Mouse (Mus musculus) liver, embryonic 11.5 days (tissue): ENCODE data around the gene Exoc3l4. TPM values are rescaled to one million over a fixed set of nuclear protein-coding genes. Genes with fewer than 3 reads are reported as not detected.
A peak's percentile ranks its signal among the peaks of the same experiment; 100 is the strongest.

Source experiments
- ATAC-seq: fragments of 200-750 bp; cut with Nextera tagmentation; replicated peaks from 2 replicates; pipeline ENCODE4 v1.8.0; 2017; ENCODE audit warnings: moderate number of reproducible peaks, mild to moderate bottlenecking, moderate TSS enrichment, moderate library complexity; ENCODE audit not compliant: low FRiP score
- DNase-seq: peaks from one replicate; pipeline ENCODE4 v3.0.0-alpha.2; 2017; ENCODE audit warnings: low spot score
- H3K27ac ChIP-seq: fragments of 300-500 bp; sonication (generic); 2 replicates; pipeline ENCODE4 v1.5.1; 2014; ENCODE audit warnings: mild to moderate bottlenecking, low read depth, low read length, control low read depth
- H3K27me3 ChIP-seq: fragments of 300-500 bp; sonication (generic); replicated peaks from 2 replicates; pipeline ENCODE4 v1.6.1; 2014; ENCODE audit warnings: low read length, mixed read lengths; ENCODE audit not compliant: control insufficient read depth, insufficient read depth
- H3K36me3 ChIP-seq: fragments of 300-500 bp; sonication (generic); 2 replicates; pipeline ENCODE4 v1.6.1; 2014; ENCODE audit warnings: mild to moderate bottlenecking, low read length, moderate library complexity, mixed read lengths; ENCODE audit not compliant: control insufficient read depth, insufficient read depth
- H3K4me1 ChIP-seq: fragments of 300-500 bp; sonication (generic); replicated peaks from 2 replicates; pipeline ENCODE4 v1.6.1; 2014; ENCODE audit warnings: low read length, mixed read lengths; ENCODE audit not compliant: control insufficient read depth, insufficient read depth
- H3K4me2 ChIP-seq: fragments of 300-500 bp; sonication (generic); 2 replicates; pipeline ENCODE4 v1.6.1; 2014; ENCODE audit warnings: mild to moderate bottlenecking, control low read depth, moderate library complexity
- H3K4me3 ChIP-seq: fragments of 300-500 bp; sonication (generic); 2 replicates; pipeline ENCODE4 v1.5.1; 2014; ENCODE audit warnings: low read depth, low read length, control low read depth
- H3K9ac ChIP-seq: fragments of 300-500 bp; sonication (generic); 2 replicates; pipeline ENCODE4 v1.6.1; 2014; ENCODE audit warnings: low read depth, low read length, control low read depth
- H3K9me3 ChIP-seq: fragments of 300-500 bp; sonication (generic); 2 replicates; pipeline ENCODE4 v1.6.1; 2016; ENCODE audit warnings: low read length, inconsistent platforms, mixed read lengths; ENCODE audit not compliant: control insufficient read depth
- WGBS: fragments of 180-500 bp; shearing (Covaris S2); extraction: QIAGEN DNeasy Blood & Tissue Kit; methylation state at CpG from one replicate; pipeline ENCODE4 v1.1.7; 2014; 5-methylcytosine and 5-hydroxymethylcytosine counted together
- polyA plus RNA-seq: library from polyadenylated mRNA; unstranded; fragments of >200 nt; fragmentation: Nextera tagmentation; extraction: Ambion mirVana; gene quantifications from 2 replicates; pipeline ENCODE4 v1.2.1, GENCODE M21; 2014

Gene Exoc3l4
- polyA plus RNA-seq, 1 experiment from 2014 or later, result 18.6 TPM

GRCm38 (mm10) chr12:111448931-111449705, 32.3 kb downstream of the Exoc3l4 start:
- ATAC-seq (no peak), DNase-seq (peak; percentile 33)
- H3K27ac ChIP-seq, result no peak overlapping the region
- no peak overlapping the region for H3K4me3 ChIP-seq
- WGBS, result 46% methylated on average over 13 of the region's 14 CpGs
- H3K36me3 ChIP-seq, result peaks cover 62% of the 10 kb centered on the region
- peaks cover 46% of the 10 kb centered on the region for H3K27me3 ChIP-seq
- H3K9me3 ChIP-seq, result no peaks in the 10 kb centered on the region
- H3K9ac ChIP-seq, result no peak overlapping the region
- H3K4me1 ChIP-seq, result peaks cover 45% of the 10 kb centered on the region
- H3K4me2 ChIP-seq, result no peak overlapping the region; the same call in 1 of the 2 replicates

- DNase-seq (no peak), ATAC-seq (no peak)
- no peak overlapping the region for H3K27ac ChIP-seq
- no peak overlapping the region for H3K4me2 ChIP-seq
- 64% methylated on average over 6 of the region's 6 CpGs for WGBS
- peaks cover 34% of the 10 kb centered on the region for H3K27me3 ChIP-seq
- H3K4me1 ChIP-seq, result peaks cover 35% of the 10 kb centered on the region
- no peak overlapping the region for H3K4me3 ChIP-seq
- no peaks in the 10 kb centered on the region for H3K9me3 ChIP-seq
- no peak overlapping the region for H3K9ac ChIP-seq
- H3K36me3 ChIP-seq, result peaks cover 61% of the 10 kb centered on the region
Measured at GRCm38 (mm10) chr12:111450359-111450758, 33.5 kb downstream of the Exoc3l4 start.

DNA sequence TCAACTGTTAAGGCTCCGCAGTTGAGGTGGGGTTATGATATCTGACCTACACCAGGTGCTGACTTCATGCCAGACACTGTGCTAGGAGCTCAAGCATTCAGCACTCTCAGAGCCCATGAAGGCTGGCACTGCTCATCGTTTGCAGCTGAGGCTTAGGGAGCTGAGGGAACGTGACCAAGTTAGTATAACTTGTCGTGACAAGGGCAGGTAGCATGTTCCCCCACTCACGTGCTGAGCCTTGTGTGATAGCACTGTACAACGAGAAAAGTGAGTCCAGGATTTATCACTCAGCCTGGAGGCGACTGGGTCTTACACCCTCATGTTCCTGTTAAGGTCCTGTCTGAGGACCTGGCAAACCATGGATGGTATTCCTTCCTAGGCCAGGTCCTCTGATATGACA, 34.7 kb downstream of the Exoc3l4 start:
- no peak for ATAC-seq
- Histone ChIP-seq H3K27ac (no peak overlapping the region), H3K9ac (no peak overlapping the region), H3K4me3 (no peak overlapping the region), H3K9me3 (no peaks in the 10 kb centered on the region), H3K27me3 (peaks cover 22% of the 10 kb centered on the region), H3K4me1 (peaks cover 31% of the 10 kb centered on the region), H3K36me3 (peaks cover 49% of the 10 kb centered on the region), H3K4me2 (no peak overlapping the region)
- DNase-seq, result no peak
- WGBS, result 87% methylated on average over 7 of the region's 7 CpGs

DNA sequence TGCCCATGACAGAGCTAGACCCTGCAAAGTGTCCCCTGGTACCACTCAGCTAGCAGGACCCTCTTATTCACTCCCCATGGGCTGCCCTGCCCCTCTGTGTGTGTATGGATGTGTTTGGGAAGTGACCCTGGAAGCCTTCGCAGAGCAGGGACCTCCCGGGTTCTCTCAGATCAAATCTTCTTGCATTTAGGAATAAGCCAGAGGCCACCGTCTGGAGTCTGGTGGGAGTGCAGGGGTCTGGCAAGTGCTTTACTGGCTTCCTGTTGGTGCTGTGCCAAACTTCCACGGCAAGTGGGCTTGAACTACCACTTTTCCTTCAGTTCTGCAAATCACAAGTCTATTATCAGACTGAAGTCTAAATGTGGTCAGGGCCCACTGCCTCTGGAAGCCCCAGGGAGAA, 37.2 kb downstream of the Exoc3l4 start:
- H3K27ac ChIP-seq, result peak overlapping the region; percentile 29; the same call in 1 of the 2 replicates
- H3K9me3 ChIP-seq, result no peaks in the 10 kb centered on the region
- DNase-seq (peak; percentile 35), ATAC-seq (no peak)
- 51% methylated on average over 4 of the region's 4 CpGs for WGBS
- H3K4me1 ChIP-seq, result peaks cover 18% of the 10 kb centered on the region
- peaks cover 29% of the 10 kb centered on the region for H3K36me3 ChIP-seq
- no peak overlapping the region for H3K9ac ChIP-seq
- no peak overlapping the region for H3K4me2 ChIP-seq
- H3K27me3 ChIP-seq, result peaks cover 3% of the 10 kb centered on the region; the same call in 1 of the 2 replicates
- H3K4me3 ChIP-seq, result no peak overlapping the region

- no peak overlapping the region for H3K9ac ChIP-seq
- no peaks in the 10 kb centered on the region for H3K9me3 ChIP-seq
- peaks cover 15% of the 10 kb centered on the region for H3K4me1 ChIP-seq
- H3K4me2 ChIP-seq, result no peak overlapping the region
- H3K27me3 ChIP-seq, result peaks cover 3% of the 10 kb centered on the region; the same call in 1 of the 2 replicates
- no peak overlapping the region for H3K27ac ChIP-seq
- ATAC-seq (no peak), DNase-seq (no peak)
- WGBS, result 71% methylated on average over 10 of the region's 10 CpGs
- H3K36me3 ChIP-seq, result peaks cover 27% of the 10 kb centered on the region
- no peak overlapping the region for H3K4me3 ChIP-seq
Measured at GRCm38 (mm10) chr12:111454543-111455280, 37.9 kb downstream of the Exoc3l4 start.

- no peak overlapping the region for H3K27ac ChIP-seq
- ATAC-seq, result 0 out of 2 replicates have a peak, but pooled peaks have one; percentile 10
- H3K9me3 ChIP-seq, result no peaks in the 10 kb centered on the region
- 68% methylated on average over 12 of the region's 12 CpGs for WGBS
- no peak for DNase-seq
- H3K4me1 ChIP-seq, result peaks cover 12% of the 10 kb centered on the region; the same call in 1 of the 2 replicates
- no peak overlapping the region for H3K4me2 ChIP-seq
- no peak overlapping the region for H3K4me3 ChIP-seq
- no peak overlapping the region for H3K9ac ChIP-seq
- peaks cover 4% of the 10 kb centered on the region; the same call in 1 of the 2 replicates for H3K27me3 ChIP-seq
- H3K36me3 ChIP-seq, result peaks cover 22% of the 10 kb centered on the region
Measured at GRCm38 (mm10) chr12:111455311-111455846, 38.6 kb downstream of the Exoc3l4 start.

- Histone ChIP-seq H3K36me3 (peaks cover 17% of the 10 kb centered on the region), H3K4me2 (no peak overlapping the region), H3K27me3 (peaks cover 8% of the 10 kb centered on the region; the same call in 1 of the 2 replicates), H3K9me3 (no peaks in the 10 kb centered on the region), H3K4me1 (peaks cover 9% of the 10 kb centered on the region; the same call in 1 of the 2 replicates), H3K27ac (no peak overlapping the region), H3K4me3 (no peak overlapping the region), H3K9ac (no peak overlapping the region)
- DNase-seq (no peak), ATAC-seq (0 out of 2 replicates have a peak, but pooled peaks have one; percentile 16)
- WGBS, result 47% methylated on average over 8 of the region's 8 CpGs
Measured at GRCm38 (mm10) chr12:111455860-111456259, 39.0 kb downstream of the Exoc3l4 start.

- ATAC-seq (no peak), DNase-seq (no peak)
- Histone ChIP-seq H3K4me3 (no peak overlapping the region), H3K9ac (no peak overlapping the region), H3K4me1 (peaks cover 18% of the 10 kb centered on the region), H3K36me3 (peaks cover 5% of the 10 kb centered on the region; the same call in 1 of the 2 replicates), H3K4me2 (no peak overlapping the region), H3K9me3 (no peaks in the 10 kb centered on the region), H3K27me3 (peaks cover 8% of the 10 kb centered on the region; the same call in 1 of the 2 replicates), H3K27ac (no peak overlapping the region)
- 86% methylated on average over 1 of the region's 1 CpGs for WGBS
Measured at GRCm38 (mm10) chr12:111457742-111458141, 40.9 kb downstream of the Exoc3l4 start.
